Mouse (Mus musculus) mouse embryonic stem cell (cell line): Measurements from ENCODE around the gene Slc26a9.

Experiments used
- in situ Hi-C, 2 experiments: fragments of 300-500 bp; cut with MboI; formaldehyde crosslinking; loops; 1 replicate in 1 of 2; 3 replicates in 1 of 2; pipeline ENCODE4 v1.14.3; 2019 to 2020; ENCODE audit warnings: low sequenced_read_pairs in 2 of 2, low pct_unique_long_range_greater_than_20kb in 1 of 2, mixed read lengths in 1 of 2; ENCODE audit not compliant: unreplicated experiment in 1 of 2

Slc26a9 gene

GRCm38 (mm10) chr1:131759667-131760427 is 16.0 kb downstream of the Slc26a9 start:
- in situ Hi-C loops: loop anchor here in 1 of 2 experiments (10.0 kb wide), 1 partner anchor 45 kb away; no protein-coding TSS in a partner anchor

GRCm38 (mm10) chr1:131760428-131760820 is 16.6 kb downstream of the Slc26a9 start:
- in situ Hi-C loops: loop anchor here in 1 of 2 experiments (10.0 kb wide), 1 partner anchor 46 kb away; no protein-coding TSS in a partner anchor

- in situ Hi-C loops: loop anchor here in 1 of 2 experiments (10.0 kb wide), 1 partner anchor 46 kb away; no protein-coding TSS in a partner anchor
These were observed 17.4 kb downstream of the Slc26a9 start for GRCm38 (mm10) chr1:131761079-131761831.

- in situ Hi-C loops: loop anchor here in 1 of 2 experiments (10.0 kb wide), 1 partner anchor 49 kb away; no protein-coding TSS in a partner anchor
These were observed 19.9 kb downstream of the Slc26a9 start for GRCm38 (mm10) chr1:131763683-131764082.

- in situ Hi-C loops: loop anchor here in 1 of 2 experiments (10.0 kb wide), 1 partner anchor 50 kb away; no protein-coding TSS in a partner anchor
These were observed 20.9 kb downstream of the Slc26a9 start for GRCm38 (mm10) chr1:131764581-131765338.

GRCm38 (mm10) chr1:131765357-131766001 is 21.7 kb downstream of the Slc26a9 start:
- in situ Hi-C loops: loop anchor here in 1 of 2 experiments (10.0 kb wide), 1 partner anchor 51 kb away; no protein-coding TSS in a partner anchor

- in situ Hi-C loops: loop anchor here in 1 of 2 experiments (10.0 kb wide), 1 partner anchor 54 kb away; no protein-coding TSS in a partner anchor
These were observed 25.5 kb downstream of the Slc26a9 start for GRCm38 (mm10) chr1:131769296-131769695.

- in situ Hi-C loops: loop anchor here in 1 of 2 experiments (10.0 kb wide), 1 partner anchor 166 kb away; no protein-coding TSS in a partner anchor
These were observed 26.8 kb downstream of the Slc26a9 start for GRCm38 (mm10) chr1:131770656-131771055.

GRCm38 (mm10) chr1:131771440-131771839 is 27.6 kb downstream of the Slc26a9 start:
- in situ Hi-C loops: loop anchor here in 1 of 2 experiments (10.0 kb wide), 1 partner anchor 167 kb away; no protein-coding TSS in a partner anchor

GRCm38 (mm10) chr1:131794591-131794990 is 50.8 kb downstream of the Slc26a9 start:
- in situ Hi-C loops: no loop called here

- in situ Hi-C loops: no loop called here
These were observed 51.3 kb downstream of the Slc26a9 start for GRCm38 (mm10) chr1:131795171-131795570.

- in situ Hi-C loops: no loop called here
These were observed 53.5 kb downstream of the Slc26a9 start, which contains the start of gene Pm20d1 for GRCm38 (mm10) chr1:131797202-131797909. TSS of gene Pm20d1 (plus strand) at chr1:131797381.

GRCm38 (mm10) chr1:131800001-131800400 is 56.2 kb downstream of the Slc26a9 start:
- in situ Hi-C loops: no loop called here

GRCm38 (mm10) chr1:131801071-131801470 is 57.2 kb downstream of the Slc26a9 start:
- in situ Hi-C loops: no loop called here

- in situ Hi-C loops: no loop called here
These were observed 58.8 kb downstream of the Slc26a9 start for GRCm38 (mm10) chr1:131802652-131803051.

- in situ Hi-C loops: no loop called here
These were observed 60.3 kb downstream of the Slc26a9 start for GRCm38 (mm10) chr1:131804166-131804565.

GRCm38 (mm10) chr1:131808986-131809385 is 65.2 kb downstream of the Slc26a9 start:
- in situ Hi-C loops: no loop called here
